Mouse (Mus musculus): ENCODE results near the gene Csmd2. TPM values are rescaled to one million over a fixed set of nuclear protein-coding genes. Genes with fewer than 3 reads are reported as not detected.

The Csmd2 gene
- polyA plus RNA-seq, 1 experiment: 289 TPM

- H3K27ac ChIP-seq (ENCODE audit: control insufficient read depth, insufficient read depth, low read depth, low read length, poor library complexity): no peak overlapping the region
- WGBS: 66% methylated on average over 3 of the region's 3 CpGs
- TF ChIP-seq POLR2A (IDR thresholded peaks at IDR 0.05; ENCODE audit: borderline replicate concordance, control insufficient read depth, low read depth, low read length): no peak
- TF ChIP-seq CTCF (IDR thresholded peaks at IDR 0.05; ENCODE audit: control insufficient read depth, insufficient read depth, low read length): no peak
Observed at GRCm38 (mm10) chr4:128560327-128560726, 572.7 kb downstream of the Csmd2 start.

GRCm38 (mm10) chr4:128575811-128576210 lies 588.2 kb downstream of the Csmd2 start:
- no peak overlapping the region for H3K27ac ChIP-seq (ENCODE audit: control insufficient read depth, insufficient read depth, low read depth, low read length, poor library complexity)
- no peaks in the 10 kb centered on the region for H3K4me1 ChIP-seq (ENCODE audit: control insufficient read depth, insufficient read depth, low read length)
- WGBS: 73% methylated on average over 4 of the region's 4 CpGs
- TF ChIP-seq CTCF (IDR thresholded peaks at IDR 0.05; ENCODE audit: control insufficient read depth, insufficient read depth, low read length) (no peak), POLR2A (IDR thresholded peaks at IDR 0.05; ENCODE audit: borderline replicate concordance, control insufficient read depth, low read depth, low read length) (no peak)
- H3K4me3 ChIP-seq (replicated peaks; ENCODE audit: control insufficient read depth, low read depth, low read length): no peak overlapping the region

More at GRCm38 (mm10) chr4:128560327-128560726, 572.7 kb downstream of the Csmd2 start:
- Histone ChIP-seq H3K4me1 (ENCODE audit: control insufficient read depth, insufficient read depth, low read length) (no peaks in the 10 kb centered on the region), H3K4me3 (replicated peaks; ENCODE audit: control insufficient read depth, low read depth, low read length) (no peak overlapping the region)

GRCm38 (mm10) chr4:128579182-128579581 lies 591.5 kb downstream of the Csmd2 start:
- 55% methylated on average over 4 of the region's 4 CpGs for WGBS
- H3K4me3 ChIP-seq (replicated peaks; ENCODE audit: control insufficient read depth, low read depth, low read length): no peak overlapping the region
- peak; percentile 70 for TF ChIP-seq CTCF (IDR thresholded peaks at IDR 0.05; ENCODE audit: control insufficient read depth, insufficient read depth, low read length)
- no peak for TF ChIP-seq POLR2A (IDR thresholded peaks at IDR 0.05; ENCODE audit: borderline replicate concordance, control insufficient read depth, low read depth, low read length)
- no peaks in the 10 kb centered on the region for H3K4me1 ChIP-seq (ENCODE audit: control insufficient read depth, insufficient read depth, low read length)
- no peak overlapping the region for H3K27ac ChIP-seq (ENCODE audit: control insufficient read depth, insufficient read depth, low read depth, low read length, poor library complexity)

- TF ChIP-seq CTCF (IDR thresholded peaks at IDR 0.05; ENCODE audit: control insufficient read depth, insufficient read depth, low read length) (no peak), POLR2A (IDR thresholded peaks at IDR 0.05; ENCODE audit: borderline replicate concordance, control insufficient read depth, low read depth, low read length) (no peak)
- 69% methylated on average over 4 of the region's 4 CpGs for WGBS
- Histone ChIP-seq H3K4me3 (replicated peaks; ENCODE audit: control insufficient read depth, low read depth, low read length) (no peak overlapping the region), H3K27ac (ENCODE audit: control insufficient read depth, insufficient read depth, low read depth, low read length, poor library complexity) (peak overlapping the region; percentile 81), H3K4me1 (ENCODE audit: control insufficient read depth, insufficient read depth, low read length) (peaks cover 5% of the 10 kb centered on the region)
Observed at GRCm38 (mm10) chr4:128593286-128593685, 605.6 kb downstream of the Csmd2 start.

- Histone ChIP-seq H3K27ac (ENCODE audit: control insufficient read depth, insufficient read depth, low read depth, low read length, poor library complexity) (peak overlapping the region; percentile 46; the same call in 1 of the 2 replicates), H3K4me3 (replicated peaks; ENCODE audit: control insufficient read depth, low read depth, low read length) (no peak overlapping the region), H3K4me1 (ENCODE audit: control insufficient read depth, insufficient read depth, low read length) (peaks cover 5% of the 10 kb centered on the region)
- no peak for TF ChIP-seq POLR2A (IDR thresholded peaks at IDR 0.05; ENCODE audit: borderline replicate concordance, control insufficient read depth, low read depth, low read length)
- no peak for TF ChIP-seq CTCF (IDR thresholded peaks at IDR 0.05; ENCODE audit: control insufficient read depth, insufficient read depth, low read length)
- 51% methylated on average over 5 of the region's 5 CpGs for WGBS
Observed at GRCm38 (mm10) chr4:128594062-128594461, 606.4 kb downstream of the Csmd2 start.

GRCm38 (mm10) chr4:128597801-128598560 lies 610.3 kb downstream of the Csmd2 start:
- H3K4me1 ChIP-seq (ENCODE audit: control insufficient read depth, insufficient read depth, low read length): peaks cover 3% of the 10 kb centered on the region
- no peak overlapping the region for H3K27ac ChIP-seq (ENCODE audit: control insufficient read depth, insufficient read depth, low read depth, low read length, poor library complexity)
- TF ChIP-seq POLR2A (IDR thresholded peaks at IDR 0.05; ENCODE audit: borderline replicate concordance, control insufficient read depth, low read depth, low read length) (no peak), CTCF (IDR thresholded peaks at IDR 0.05; ENCODE audit: control insufficient read depth, insufficient read depth, low read length) (no peak)
- H3K4me3 ChIP-seq (replicated peaks; ENCODE audit: control insufficient read depth, low read depth, low read length): no peak overlapping the region
- WGBS: 80% methylated on average over 12 of the region's 12 CpGs

GRCm38 (mm10) chr4:128606586-128606985 lies 618.9 kb downstream of the Csmd2 start:
- H3K4me3 ChIP-seq (replicated peaks; ENCODE audit: control insufficient read depth, low read depth, low read length): no peak overlapping the region
- 89% methylated on average over 7 of the region's 7 CpGs for WGBS
- no peaks in the 10 kb centered on the region for H3K4me1 ChIP-seq (ENCODE audit: control insufficient read depth, insufficient read depth, low read length)
- TF ChIP-seq CTCF (IDR thresholded peaks at IDR 0.05; ENCODE audit: control insufficient read depth, insufficient read depth, low read length): no peak
- no peak for TF ChIP-seq POLR2A (IDR thresholded peaks at IDR 0.05; ENCODE audit: borderline replicate concordance, control insufficient read depth, low read depth, low read length)
- no peak overlapping the region for H3K27ac ChIP-seq (ENCODE audit: control insufficient read depth, insufficient read depth, low read depth, low read length, poor library complexity)

GRCm38 (mm10) chr4:128607661-128608060 lies 620.0 kb downstream of the Csmd2 start:
- no peaks in the 10 kb centered on the region for H3K4me1 ChIP-seq (ENCODE audit: control insufficient read depth, insufficient read depth, low read length)
- no peak overlapping the region for H3K4me3 ChIP-seq (replicated peaks; ENCODE audit: control insufficient read depth, low read depth, low read length)
- TF ChIP-seq CTCF (IDR thresholded peaks at IDR 0.05; ENCODE audit: control insufficient read depth, insufficient read depth, low read length) (no peak), POLR2A (IDR thresholded peaks at IDR 0.05; ENCODE audit: borderline replicate concordance, control insufficient read depth, low read depth, low read length) (no peak)
- H3K27ac ChIP-seq (ENCODE audit: control insufficient read depth, insufficient read depth, low read depth, low read length, poor library complexity): no peak overlapping the region
- 88% methylated on average over 11 of the region's 11 CpGs for WGBS
